Mouse (Mus musculus) C2C12 (cell line): ENCODE measurements around the gene Slc5a8.

Experiments
- CEBPB ChIP-seq: IDR thresholded peaks from one replicate; pipeline ENCODE4 v1.6.1; 2011; ENCODE audit warnings: low read depth, mild to moderate bottlenecking, control low read depth, moderate library complexity
- CTCF ChIP-seq: IDR thresholded peaks from one replicate; pipeline ENCODE4 v1.5.1; 2011; ENCODE audit not compliant: control insufficient read depth, insufficient read depth, insufficient read length
- FOSL1 ChIP-seq: IDR thresholded peaks from one replicate; pipeline ENCODE4 v1.8.0; 2011; ENCODE audit warnings: mild to moderate bottlenecking, low read length; ENCODE audit not compliant: poor library complexity, insufficient read depth, severe bottlenecking
- MAX ChIP-seq: IDR thresholded peaks from one replicate; pipeline ENCODE4 v1.6.1; 2011; ENCODE audit warnings: mild to moderate bottlenecking, control low read depth
- MYOD1 ChIP-seq: IDR thresholded peaks from one replicate; pipeline ENCODE4 v1.6.1; 2011; ENCODE audit warnings: low read depth; ENCODE audit not compliant: control insufficient read depth, insufficient read length
- MYOG ChIP-seq: IDR thresholded peaks from one replicate; pipeline ENCODE4 v1.6.1; 2011; ENCODE audit not compliant: control insufficient read depth, insufficient read length; ENCODE audit errors: extremely low read depth
- USF1 ChIP-seq: IDR thresholded peaks from one replicate; pipeline ENCODE4 v1.6.1; 2011; ENCODE audit warnings: low read depth, mild to moderate bottlenecking, control low read depth, moderate library complexity

DNA sequence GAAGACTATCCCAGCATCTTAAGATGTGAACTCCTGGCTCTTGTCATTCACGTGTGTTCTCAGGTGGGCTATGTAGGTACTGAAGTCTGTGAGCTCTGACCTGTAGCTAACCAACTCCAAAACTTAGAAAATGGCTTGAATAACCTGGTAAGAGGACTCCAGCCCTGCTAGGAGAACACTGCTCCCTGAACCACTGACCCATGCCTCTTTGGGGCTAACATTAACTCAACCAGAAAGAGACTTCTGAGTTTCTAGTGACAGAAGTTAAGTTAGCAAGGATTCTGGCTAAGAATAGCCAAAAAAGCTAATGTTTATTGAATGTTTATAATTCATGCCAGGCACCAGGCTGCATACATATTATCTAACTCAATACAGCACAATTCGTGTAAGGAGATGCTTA is 2.6 kb downstream of the Slc5a8 start:
- TF ChIP-seq CTCF (no peak), CEBPB (no peak), MAX (no peak), MYOG (no peak), USF1 (no peak), FOSL1 (no peak), MYOD1 (no peak)
